Mouse (Mus musculus): ENCODE data around the gene Gapdhs.
"Not testable (repeated sequence)": the region's sequence is repeated elsewhere in the genome, so short reads cannot be mapped to it uniquely, and the experiment has no call there.

Gene Gapdhs

GRCm38 (mm10) chr7:30743617-30744016 lies at the start of gene Gapdhs:
TSS of gene Gapdhs (minus strand) at chr7:30743681.
- not testable (repeated sequence) for DNase-seq (ENCODE audit: low read depth, low spot score)

- DNase-seq (ENCODE audit: low read depth, low spot score) = peak; percentile 84
Observed at GRCm38 (mm10) chr7:30791921-30792320, 48.4 kb upstream of the Gapdhs start.

- no peak for DNase-seq (ENCODE audit: low read depth, low spot score)
Observed at GRCm38 (mm10) chr7:30790141-30790540, 46.7 kb upstream of the Gapdhs start.

DNA sequence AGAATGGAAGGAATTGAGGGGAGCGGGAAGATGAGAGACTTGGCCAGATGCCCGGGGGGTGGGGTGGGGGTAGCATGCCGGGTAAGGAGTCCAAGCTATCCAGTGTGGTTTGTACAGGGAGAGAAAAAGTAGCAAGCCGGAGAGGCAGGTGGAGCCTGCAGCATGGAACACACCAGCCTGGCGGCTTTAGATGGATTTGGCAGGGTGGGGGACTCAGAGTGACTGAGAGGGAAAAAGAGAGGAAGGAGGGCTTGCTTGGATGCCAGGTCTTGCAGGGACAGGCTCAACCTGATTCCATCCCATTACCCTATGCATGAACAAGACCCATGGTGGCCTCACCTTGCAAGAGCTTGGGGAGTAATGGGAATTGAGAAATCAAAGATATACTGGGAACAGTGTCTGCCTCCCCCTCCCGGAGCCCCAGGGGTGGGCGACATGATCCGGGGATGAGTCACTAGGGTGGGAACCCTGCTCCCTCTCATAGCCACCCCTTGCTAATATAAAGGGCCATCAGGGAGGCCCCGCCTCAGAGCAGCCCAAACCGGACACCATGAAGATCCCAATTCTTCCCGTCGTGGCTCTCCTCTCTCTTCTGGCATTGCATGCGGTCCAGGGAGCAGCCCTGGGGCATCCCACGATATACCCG lies 44.0 kb upstream of the Gapdhs start, which contains the start of gene Krtdap:
Gene Krtdap, plus strand, starts transcription at position 520 of the 646 bp plus-strand sequence.
- DNase-seq (ENCODE audit: low read depth, low spot score) = no peak

GRCm38 (mm10) chr7:30785721-30786546 lies 42.5 kb upstream of the Gapdhs start:
- peak; percentile 56 for DNase-seq (ENCODE audit: low read depth, low spot score)

- DNase-seq (ENCODE audit: low read depth, low spot score) = no peak
Observed at GRCm38 (mm10) chr7:30785154-30785553, 41.7 kb upstream of the Gapdhs start.

GRCm38 (mm10) chr7:30782658-30783057 lies 39.2 kb upstream of the Gapdhs start:
- no peak for DNase-seq (ENCODE audit: low read depth, low spot score)

DNA sequence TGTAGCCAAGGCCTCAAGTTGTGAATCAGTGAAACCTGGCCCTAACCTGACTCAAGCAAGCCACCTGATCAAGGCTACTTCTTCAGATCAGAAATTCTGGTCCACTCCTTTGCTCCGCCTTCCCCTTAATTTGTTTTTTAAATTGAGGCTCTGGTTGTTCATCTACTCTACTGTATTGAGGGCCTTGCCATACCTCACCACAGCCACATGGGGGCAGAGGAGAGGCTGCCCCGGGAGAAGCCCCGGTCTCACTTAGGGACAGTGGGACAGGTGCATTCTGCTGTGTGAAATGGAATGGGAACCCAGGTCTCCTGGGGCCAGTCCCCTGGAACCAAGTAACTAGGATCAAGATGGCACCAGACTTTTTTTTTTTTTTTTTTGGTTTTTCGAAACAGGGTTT lies 38.3 kb upstream of the Gapdhs start:
- DNase-seq (ENCODE audit: low read depth, low spot score) = peak; percentile 69

- DNase-seq (ENCODE audit: low read depth, low spot score) = no peak
Observed at GRCm38 (mm10) chr7:30777911-30778310, 34.4 kb upstream of the Gapdhs start.

- DNase-seq (ENCODE audit: low read depth, low spot score) = peak; percentile 67
Observed at GRCm38 (mm10) chr7:30777081-30777579, 33.6 kb upstream of the Gapdhs start.

GRCm38 (mm10) chr7:30776104-30776503 lies 32.6 kb upstream of the Gapdhs start:
- DNase-seq (ENCODE audit: low read depth, low spot score) = no peak

- no peak for DNase-seq (ENCODE audit: low read depth, low spot score)
Observed at GRCm38 (mm10) chr7:30769236-30769635, 25.8 kb upstream of the Gapdhs start.

- DNase-seq (ENCODE audit: low read depth, low spot score) = no peak
Observed at GRCm38 (mm10) chr7:30766408-30766807, 22.9 kb upstream of the Gapdhs start.

- DNase-seq (ENCODE audit: low read depth, low spot score) = no peak
Observed at GRCm38 (mm10) chr7:30765173-30765572, 21.7 kb upstream of the Gapdhs start.

GRCm38 (mm10) chr7:30763456-30763855 lies 20.0 kb upstream of the Gapdhs start, which contains the start of gene Dmkn:
TSS of gene Dmkn (plus strand) at chr7:30763756.
- DNase-seq (ENCODE audit: low read depth, low spot score) = no peak

- DNase-seq (ENCODE audit: low read depth, low spot score) = no peak
Observed at GRCm38 (mm10) chr7:30761769-30762352, 18.4 kb upstream of the Gapdhs start.

- DNase-seq (ENCODE audit: low read depth, low spot score) = peak; percentile 48
Observed at GRCm38 (mm10) chr7:30758853-30759252, 15.4 kb upstream of the Gapdhs start.

- DNase-seq (ENCODE audit: low read depth, low spot score) = peak; percentile 72
Observed at GRCm38 (mm10) chr7:30757001-30757400, 13.5 kb upstream of the Gapdhs start.

DNA sequence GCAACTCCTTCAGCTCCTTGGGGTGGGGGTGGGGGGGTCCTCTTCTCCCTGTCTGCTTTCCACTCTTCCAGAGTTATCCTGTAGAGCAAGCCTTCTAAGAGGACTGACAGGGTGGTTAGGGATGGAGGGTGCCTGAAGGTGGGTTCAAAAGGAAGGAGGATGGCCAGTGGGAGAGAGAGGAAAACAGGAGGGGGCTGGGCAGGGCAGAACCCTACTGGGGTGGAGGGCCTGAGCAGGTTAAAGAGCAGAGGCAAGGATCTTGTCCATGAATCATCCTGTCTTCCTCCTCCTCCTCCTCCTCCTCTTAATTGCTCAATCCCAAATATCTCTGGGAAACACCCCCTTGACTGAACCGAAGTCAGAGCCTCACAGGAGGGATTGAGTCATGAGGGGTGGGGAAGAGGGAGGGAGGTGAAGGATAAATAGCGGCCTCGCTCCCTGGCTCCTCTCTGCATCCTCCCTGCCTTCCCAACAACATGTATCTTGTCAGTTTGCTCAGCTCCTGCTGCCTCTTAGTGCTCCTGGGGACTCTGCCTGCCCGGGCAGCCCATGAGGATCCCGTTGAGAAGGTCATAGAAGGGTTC lies 7.7 kb upstream of the Gapdhs start, which contains the start of gene Sbsn:
Gene Sbsn, plus strand, starts transcription at position 386 of the 584 bp plus-strand sequence.
- DNase-seq (ENCODE audit: low read depth, low spot score) = no peak

DNA sequence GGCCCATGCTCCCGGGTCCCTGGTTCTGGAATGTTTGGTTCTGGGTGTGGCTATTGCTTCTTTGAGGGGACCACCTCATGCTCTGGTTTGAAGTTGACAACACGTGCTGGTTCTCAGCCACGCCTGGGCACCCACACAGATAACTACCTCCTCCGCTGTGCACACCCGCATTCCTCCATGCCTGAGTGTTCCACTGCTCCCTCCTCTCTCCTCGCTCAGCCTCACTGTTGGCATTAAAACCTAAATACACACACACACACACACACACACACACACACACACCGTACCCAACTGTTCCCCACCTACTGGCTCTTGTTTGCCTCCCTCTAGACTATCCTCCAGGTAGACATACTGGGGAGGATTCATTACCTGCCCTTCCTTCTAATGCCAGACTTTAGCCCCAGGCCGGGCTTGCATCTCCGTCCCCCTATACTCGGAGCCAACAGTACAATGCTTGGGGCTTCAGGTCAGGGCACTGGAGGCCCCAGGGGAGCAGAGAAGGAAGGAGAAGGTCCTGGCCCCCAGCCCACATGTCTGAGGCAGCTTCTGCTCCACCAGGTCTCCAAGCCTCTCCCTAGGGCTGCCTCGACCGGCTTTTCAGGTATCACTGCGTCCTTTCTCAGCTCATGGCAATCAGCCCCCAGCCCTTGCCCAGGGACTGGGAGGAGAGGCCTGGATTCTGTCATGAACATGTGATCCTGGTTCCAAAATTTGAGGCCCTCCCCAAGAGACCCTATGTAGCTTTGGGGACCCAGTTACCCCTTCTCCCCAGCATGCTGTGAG lies 6.5 kb upstream of the Gapdhs start:
- no peak for DNase-seq (ENCODE audit: low read depth, low spot score)

Measured in ZHBTc4 (cell line).